Mouse (Mus musculus) intestine, postnatal 0 days (tissue): ENCODE measurements at regions not wholly inside any gene's neighbourhood (a gene's known extent, or its start where the extent isn't known, plus 50 kb on each side); places are given as distances from the start of the nearest gene placed in this dataset.

Experiments
- ATAC-seq: fragments of 200-750 bp; cut with Nextera tagmentation; 2 replicates; pipeline ENCODE4 v1.8.0; 2017; ENCODE audit warnings: mild to moderate bottlenecking, moderate TSS enrichment, moderate library complexity
- H3K27ac ChIP-seq: fragments of 300-500 bp; sonication (generic); 2 replicates; pipeline ENCODE4 v1.5.1; 2014; ENCODE audit warnings: mild to moderate bottlenecking, low read depth, low read length, moderate library complexity
- H3K27me3 ChIP-seq: fragments of 300-500 bp; sonication (generic); replicated peaks from 2 replicates; pipeline ENCODE4 v1.6.1; 2014; ENCODE audit warnings: low read length, mixed read lengths; ENCODE audit not compliant: control insufficient read depth, insufficient read depth
- H3K36me3 ChIP-seq: fragments of 300-500 bp; sonication (generic); 2 replicates; pipeline ENCODE4 v1.6.1; 2014; ENCODE audit warnings: mild to moderate bottlenecking, moderate library complexity; ENCODE audit not compliant: control insufficient read depth, insufficient read depth
- H3K4me1 ChIP-seq: fragments of 300-500 bp; sonication (generic); replicated peaks from 2 replicates; pipeline ENCODE4 v1.6.1; 2014; ENCODE audit warnings: antibody characterized with exemption, low read length, mixed read lengths; ENCODE audit not compliant: control insufficient read depth, insufficient read depth
- H3K4me2 ChIP-seq: fragments of 300-500 bp; sonication (generic); replicated peaks from 2 replicates; pipeline ENCODE4 v1.6.1; 2014; ENCODE audit warnings: low read depth, mild to moderate bottlenecking, moderate library complexity
- H3K4me3 ChIP-seq: fragments of 300-500 bp; sonication (generic); 2 replicates; pipeline ENCODE4 v1.5.1; 2014; ENCODE audit warnings: low read depth, low read length
- H3K9ac ChIP-seq: fragments of 300-500 bp; sonication (generic); 2 replicates; pipeline ENCODE4 v1.6.1; 2014; ENCODE audit warnings: mild to moderate bottlenecking, low read depth, low read length
- H3K9me3 ChIP-seq: fragments of 300-500 bp; sonication (generic); 2 replicates; pipeline ENCODE4 v1.6.1; 2016; ENCODE audit warnings: mixed run types; ENCODE audit not compliant: control insufficient read depth
- CTCF ChIP-seq: sonication (generic); IDR thresholded peaks from 2 replicates; pipeline ENCODE4 v1.5.1; 2016; ENCODE audit warnings: low read depth, mild to moderate bottlenecking, control low read depth, antibody characterized with exemption, moderate library complexity
- WGBS: fragments of 180-500 bp; shearing (Covaris S2); extraction: QIAGEN DNeasy Blood & Tissue Kit; methylation state at CpG from one replicate; pipeline ENCODE4 v1.1.7; 2014; 5-methylcytosine and 5-hydroxymethylcytosine counted together

GRCm38 (mm10) chr7:123642596-123642995 is 142.3 kb upstream of the Zkscan2 start:
- Histone ChIP-seq H3K36me3 (no peaks in the 10 kb centered on the region), H3K9me3 (no peaks in the 10 kb centered on the region), H3K27ac (no peak overlapping the region), H3K4me3 (no peak overlapping the region), H3K4me2 (no peak overlapping the region), H3K4me1 (no peaks in the 10 kb centered on the region), H3K9ac (no peak overlapping the region), H3K27me3 (no peaks in the 10 kb centered on the region)
- 29% methylated on average over 4 of the region's 4 CpGs for WGBS
- no peak for TF ChIP-seq CTCF
- no peak for ATAC-seq

GRCm38 (mm10) chr7:123643426-123643825 is 143.2 kb upstream of the Zkscan2 start:
- no peak overlapping the region for H3K4me3 ChIP-seq
- no peaks in the 10 kb centered on the region for H3K4me1 ChIP-seq
- 44% methylated on average over 2 of the region's 2 CpGs for WGBS
- H3K4me2 ChIP-seq: no peak overlapping the region
- no peaks in the 10 kb centered on the region for H3K27me3 ChIP-seq
- H3K36me3 ChIP-seq: no peaks in the 10 kb centered on the region
- no peak for ATAC-seq
- H3K27ac ChIP-seq: no peak overlapping the region
- no peaks in the 10 kb centered on the region for H3K9me3 ChIP-seq
- TF ChIP-seq CTCF: no peak
- H3K9ac ChIP-seq: no peak overlapping the region

GRCm38 (mm10) chr7:123645521-123645920 is 145.3 kb upstream of the Zkscan2 start:
- Histone ChIP-seq H3K9ac (no peak overlapping the region), H3K36me3 (no peaks in the 10 kb centered on the region), H3K27me3 (no peaks in the 10 kb centered on the region), H3K27ac (no peak overlapping the region), H3K4me3 (no peak overlapping the region), H3K4me2 (no peak overlapping the region), H3K9me3 (no peaks in the 10 kb centered on the region), H3K4me1 (no peaks in the 10 kb centered on the region)
- no peak for ATAC-seq
- no peak for TF ChIP-seq CTCF
- 93% methylated on average over 3 of the region's 3 CpGs for WGBS

GRCm38 (mm10) chr7:123665459-123665858 is 165.2 kb upstream of the Zkscan2 start:
- no peaks in the 10 kb centered on the region for H3K27me3 ChIP-seq
- no peak overlapping the region for H3K27ac ChIP-seq
- TF ChIP-seq CTCF: peak; percentile 42
- no peaks in the 10 kb centered on the region for H3K9me3 ChIP-seq
- WGBS: 50% methylated on average over 5 of the region's 5 CpGs
- no peak overlapping the region for H3K4me2 ChIP-seq
- H3K9ac ChIP-seq: no peak overlapping the region
- H3K4me3 ChIP-seq: no peak overlapping the region
- no peaks in the 10 kb centered on the region for H3K36me3 ChIP-seq
- no peaks in the 10 kb centered on the region for H3K4me1 ChIP-seq
- no peak for ATAC-seq

GRCm38 (mm10) chr7:123684762-123685161 is 184.5 kb upstream of the Zkscan2 start:
- H3K27ac ChIP-seq: no peak overlapping the region
- H3K36me3 ChIP-seq: no peaks in the 10 kb centered on the region
- H3K9ac ChIP-seq: no peak overlapping the region
- 0 out of 2 replicates have a peak, but pooled peaks cover 3% of the 10 kb centered on the region for H3K4me1 ChIP-seq
- no peak for TF ChIP-seq CTCF
- no peak overlapping the region for H3K4me3 ChIP-seq
- no peaks in the 10 kb centered on the region for H3K27me3 ChIP-seq
- H3K9me3 ChIP-seq: no peaks in the 10 kb centered on the region
- WGBS: 44% methylated on average over 3 of the region's 3 CpGs
- ATAC-seq: peak; percentile 72
- H3K4me2 ChIP-seq: no peak overlapping the region

GRCm38 (mm10) chr7:123686547-123686946 is 186.3 kb upstream of the Zkscan2 start:
- H3K27ac ChIP-seq: no peak overlapping the region
- no peak overlapping the region for H3K4me2 ChIP-seq
- WGBS: 91% methylated on average over 3 of the region's 3 CpGs
- H3K4me3 ChIP-seq: no peak overlapping the region
- ATAC-seq: no peak
- H3K4me1 ChIP-seq: 0 out of 2 replicates have a peak, but pooled peaks cover 3% of the 10 kb centered on the region
- no peaks in the 10 kb centered on the region for H3K27me3 ChIP-seq
- no peak for TF ChIP-seq CTCF
- H3K36me3 ChIP-seq: no peaks in the 10 kb centered on the region
- no peak overlapping the region for H3K9ac ChIP-seq
- H3K9me3 ChIP-seq: no peaks in the 10 kb centered on the region

- Histone ChIP-seq H3K27me3 (no peaks in the 10 kb centered on the region), H3K9me3 (no peaks in the 10 kb centered on the region)
- ATAC-seq: no peak
These were observed 230.8 kb upstream of the Zkscan2 start for GRCm38 (mm10) chr7:123731016-123731415.

More at GRCm38 (mm10) chr7:123731016-123731415, 230.8 kb upstream of the Zkscan2 start:
- no peak for TF ChIP-seq CTCF
- Histone ChIP-seq H3K4me2 (no peak overlapping the region), H3K36me3 (no peaks in the 10 kb centered on the region), H3K27ac (no peak overlapping the region), H3K4me3 (no peak overlapping the region), H3K9ac (no peak overlapping the region), H3K4me1 (no peaks in the 10 kb centered on the region)
- 64% methylated on average over 4 of the region's 4 CpGs for WGBS
